Mouse (Mus musculus) kidney, adult 2 months (tissue): ENCODE data around the gene Rassf7.

Source experiments
- CTCF ChIP-seq: fragments of 200-500 bp; conservative IDR thresholded peaks from 2 replicates; pipeline ENCODE4 v1.5.1; 2011; ENCODE audit warnings: low read depth, mild to moderate bottlenecking, control low read depth, low read length, moderate library complexity, mixed read lengths; ENCODE audit not compliant: insufficient read depth, insufficient read length
- POLR2A ChIP-seq: fragments of 200-500 bp; IDR thresholded peaks from one replicate; pipeline ENCODE4 v1.6.1; 2011; ENCODE audit warnings: low read depth, low read length, control low read depth

GRCm38 (mm10) chr7:141215101-141215879 lies at the start of gene Rassf7:
- TF ChIP-seq POLR2A = peak; percentile 20
- TF ChIP-seq CTCF = no peak
